Comparison of ENCODE assay signal across 28 mouse cellular contexts in the genomic region with DNA sequence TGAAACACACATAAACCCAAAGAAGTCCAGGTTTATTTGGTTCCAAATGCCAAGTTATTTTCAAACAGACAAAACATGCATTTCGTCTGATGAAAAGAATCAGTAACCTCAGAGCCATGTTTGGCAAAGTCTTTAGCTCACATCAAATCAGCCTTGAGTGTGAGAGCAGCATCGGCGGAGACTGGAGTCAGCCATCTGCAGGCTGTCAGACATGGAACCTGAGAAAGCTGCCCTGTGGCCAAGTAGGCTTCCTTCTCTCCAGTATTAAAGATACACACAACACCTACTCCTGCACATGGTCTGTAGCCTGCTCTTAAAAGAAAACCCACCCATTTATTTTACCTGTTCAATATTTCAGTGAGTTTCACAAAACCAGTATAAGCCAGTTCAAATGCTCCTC. TPM values are rescaled to one million over a fixed set of nuclear protein-coding genes. Genes with fewer than 3 reads are reported as not detected.
DNase-seq lines count a peak whose midpoint lies in the region; TF ChIP-seq lines count a peak whose summit lies in the region.
"Had no signal": no experiment of that assay in that cellular context is flagged by ENCODE, and none has a peak within 500 bp of the region (broad histone marks: within the 10 kb centered on the region; RNA-seq: fewer than 3 reads in every experiment).

No protein-coding gene starts in this region.

- intact Hi-C loops in gastrocnemius, adult 2 months (cut with DNase I): no loop called here

- H3K4me3 ChIP-seq in gastrocnemius, adult 2 months: no peak overlapping the region
- H3K4me3 ChIP-seq: embryonic facial prominence, embryonic 10.5 days; embryonic facial prominence, embryonic 13.5 days; erythroblast, embryonic 14.5 days; forebrain, embryonic 13.5 days; heart, embryonic 10.5 days; heart, embryonic 13.5 days had no signal

- H3K27ac ChIP-seq in gastrocnemius, adult 2 months: no peak overlapping the region
- H3K27ac ChIP-seq: embryonic facial prominence, embryonic 10.5 days; embryonic facial prominence, embryonic 13.5 days; forebrain, embryonic 13.5 days; heart, embryonic 10.5 days; heart, embryonic 13.5 days; hindbrain, embryonic 14.5 days; hindbrain, postnatal 0 days had no signal

- peak; percentile 15 for DNase-seq in cerebellum, postnatal 14 days
- no peak for DNase-seq in cerebellum, adult 18-20 months
- peak; percentile 51 for DNase-seq in gastrocnemius, adult 2 months
- no peak for DNase-seq in gastrocnemius, postnatal 4 days (ENCODE audit: low spot score in 2 of 2)
- DNase-seq in testis, postnatal 10 days (ENCODE audit: low spot score): peak; percentile 23
- DNase-seq in testis, postnatal 14 days (ENCODE audit: low spot score): no peak
- DNase-seq in left cerebral cortex, adult 11 months (ENCODE audit: low spot score): no peak
- DNase-seq: adrenal gland, postnatal 10 days; adrenal gland, postnatal 36 days; B cell, adult 2 months; cerebellum, adult 11 months; cerebellum, adult 8-10 months; cerebellum, postnatal 25 days; embryo, embryonic 11 days; forebrain, postnatal 0 days; gastrocnemius, postnatal 36 days; heart, adult 18-20 months; heart, postnatal 14 days; heart, postnatal 4 days; kidney, adult 18-20 months had no signal

- TF ChIP-seq CTCF in gastrocnemius, adult 2 months (IDR thresholded peaks at IDR 0.05): no peak

RNA-seq across cellular contexts. Expression of gene Thada, which starts 50.1 kb away (rescaled TPM):
- total RNA-seq in gastrocnemius, adult 2 months (2021): 1 to 10 TPM; 5.6 to 6.8 TPM
- 10 to 100 TPM; 12.2 to 15.0 TPM for total RNA-seq in gastrocnemius, postnatal 4 days (2021)

Comparison
In these comparisons a context has a peak if more than half of its experiments do, and no peak if none do; other contexts are left out.
1. DNase-seq: peak in cerebellum, postnatal 14 days (2 of 2), gastrocnemius, adult 2 months (single experiment) and testis, postnatal 10 days (single experiment); none in cerebellum, adult 18-20 months (0 of 2), gastrocnemius, postnatal 4 days (0 of 2), testis, postnatal 14 days (single experiment) and left cerebral cortex, adult 11 months (single experiment).